In the genomic region with DNA sequence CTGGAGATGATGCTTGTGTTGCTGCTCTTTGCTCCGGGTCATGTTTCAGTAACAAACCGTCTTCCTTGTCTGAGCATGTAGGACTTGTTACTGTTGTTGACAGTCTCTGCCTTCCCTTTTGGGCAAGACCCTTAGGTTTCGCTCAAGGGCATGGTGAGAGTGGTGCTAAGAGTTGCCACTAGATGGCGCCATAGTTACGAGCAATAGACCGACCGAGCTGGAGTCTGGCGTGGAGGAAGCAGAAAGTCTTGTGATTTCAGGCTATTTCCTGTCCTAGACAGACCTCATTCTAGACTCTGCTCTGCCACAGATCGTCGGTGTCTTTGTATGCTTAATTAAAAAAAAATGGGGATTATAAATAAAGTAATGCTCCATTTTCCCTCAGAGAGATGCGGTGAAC, we compare ENCODE assay signal across 9 mouse cellular contexts. TPM values are rescaled to one million over a fixed set of nuclear protein-coding genes. Genes with fewer than 3 reads are reported as not detected.
DNase-seq lines count a peak whose midpoint lies in the region; ATAC-seq and TF ChIP-seq lines count a peak whose summit lies in the region.
"Had no signal": no experiment of that assay in that cellular context is flagged by ENCODE, and none has a peak within 500 bp of the region (broad histone marks: within the 10 kb centered on the region; RNA-seq: fewer than 3 reads in every experiment).

No protein-coding gene starts in this region.

- H3K4me1 ChIP-seq in bone marrow, adult 2 months (ENCODE audit: control insufficient read depth, insufficient read depth, low read length), result no peaks in the 10 kb centered on the region
- no peaks in the 10 kb centered on the region for H3K4me1 ChIP-seq in embryonic facial prominence, embryonic 14.5 days (ENCODE audit: control insufficient read depth, insufficient read depth, low read length)
- H3K4me1 ChIP-seq in heart, embryonic 10.5 days, result no peaks in the 10 kb centered on the region
- no peaks in the 10 kb centered on the region for H3K4me1 ChIP-seq in lung, adult 2 months (ENCODE audit: control insufficient read depth, insufficient read depth, low read length)

- H3K36me3 ChIP-seq in embryonic facial prominence, embryonic 14.5 days (ENCODE audit: control insufficient read depth, insufficient read depth, low read length), result no peaks in the 10 kb centered on the region
- H3K36me3 ChIP-seq in heart, embryonic 10.5 days, result no peaks in the 10 kb centered on the region

- TF ChIP-seq POLR2A in bone marrow, adult 2 months (IDR thresholded peaks at IDR 0.05; ENCODE audit: borderline replicate concordance, control insufficient read depth, low read depth, low read length), result no peak
- no peak for TF ChIP-seq POLR2A in lung, adult 2 months (IDR thresholded peaks at IDR 0.05; ENCODE audit: borderline replicate concordance, extremely low read depth, low read depth, low read length)

- H3K9me3 ChIP-seq in embryonic facial prominence, embryonic 14.5 days (ENCODE audit: control insufficient read depth, low read length), result no peaks in the 10 kb centered on the region
- H3K9me3 ChIP-seq in heart, embryonic 10.5 days, result no peaks in the 10 kb centered on the region

- H3K9ac ChIP-seq in embryonic facial prominence, embryonic 14.5 days (ENCODE audit: low read depth, low read length), result no peak overlapping the region

- H3K4me2 ChIP-seq in embryonic facial prominence, embryonic 14.5 days (ENCODE audit: low read depth, low read length), result peak overlapping the region; percentile 20; the same call in 1 of the 2 replicates

- DNase-seq in CD8-positive naive resting alpha-beta T cell, adult 2 months (ENCODE audit: low read depth in 2 of 2, low spot score in 2 of 2), result peak; percentile 51 to 58
- DNase-seq in embryonic facial prominence, embryonic 14.5 days (ENCODE audit: low spot score), result peak; percentile 88
- DNase-seq in heart, embryonic 10.5 days (ENCODE audit: low spot score), result peak; percentile 86
- peak; percentile 84 to 86 for DNase-seq in kidney, postnatal 4 days
- DNase-seq in lung, adult 2 months, result peak; percentile 44
- DNase-seq in ovary, adult 18-20 months (ENCODE audit: low spot score), result peak; percentile 13
- DNase-seq in thymus, postnatal 0 days (ENCODE audit: low spot score), result peak; percentile 84

- 8% methylated on average over 11 of the region's 11 CpGs for WGBS in bone marrow, adult 2 months
- WGBS in embryonic facial prominence, embryonic 14.5 days, result 9% methylated on average over 11 of the region's 11 CpGs
- WGBS in heart, embryonic 10.5 days, result 12% methylated on average over 11 of the region's 11 CpGs
- WGBS in lung, adult 2 months, result 7% methylated on average over 11 of the region's 11 CpGs

- no peak overlapping the region for H3K4me3 ChIP-seq in bone marrow, adult 2 months (replicated peaks; ENCODE audit: control insufficient read depth, low read depth, low read length)
- no peak overlapping the region for H3K4me3 ChIP-seq in embryonic facial prominence, embryonic 14.5 days (ENCODE audit: low read depth, low read length)
- H3K4me3 ChIP-seq in heart, embryonic 10.5 days, result no peak overlapping the region
- H3K4me3 ChIP-seq in lung, adult 2 months (replicated peaks; ENCODE audit: extremely low read depth, low read depth, low read length), result no peak overlapping the region

- H3K27ac ChIP-seq in bone marrow, adult 2 months (ENCODE audit: control insufficient read depth, insufficient read depth, low read depth, low read length, poor library complexity), result no peak overlapping the region
- H3K27ac ChIP-seq in embryonic facial prominence, embryonic 14.5 days (replicated peaks; ENCODE audit: low read depth, low read length), result no peak overlapping the region
- H3K27ac ChIP-seq in heart, embryonic 10.5 days, result no peak overlapping the region

- TF ChIP-seq CTCF in bone marrow, adult 2 months (IDR thresholded peaks at IDR 0.05; ENCODE audit: control insufficient read depth, insufficient read depth, low read length), result peak; percentile 86
- TF ChIP-seq CTCF in lung, adult 2 months (IDR thresholded peaks at IDR 0.05; ENCODE audit: insufficient read depth, low read length), result peak; percentile 94

- H3K27me3 ChIP-seq in embryonic facial prominence, embryonic 14.5 days (replicated peaks; ENCODE audit: control insufficient read depth, insufficient read depth, low read length), result no peaks in the 10 kb centered on the region
- H3K27me3 ChIP-seq in heart, embryonic 10.5 days (ENCODE audit: insufficient read depth, poor library complexity, severe bottlenecking), result no peaks in the 10 kb centered on the region

- peak; percentile 79; the same call in 1 of the 2 replicates for ATAC-seq in embryonic facial prominence, embryonic 14.5 days (ENCODE audit: low read depth)

RNA-seq across cellular contexts. Expression of gene Tmem233, which starts 40.3 kb away (rescaled TPM):
- polyA plus RNA-seq in bone marrow, adult 2 months (2011; ENCODE audit: insufficient read depth, insufficient read length, low replicate concordance, missing spikeins), result not detected in 2 replicates
- 0.10 and 0.26 TPM in 2 replicates for polyA plus RNA-seq in embryonic facial prominence, embryonic 14.5 days (2014; fragmentation: Nextera tagmentation; extraction: Ambion mirVana)
- not detected in 2 replicates for polyA plus RNA-seq in heart, embryonic 10.5 days (2016; fragmentation: Nextera tagmentation; extraction: Ambion mirVana)
- polyA plus RNA-seq in lung, adult 2 months (2012; rRNA removed), result 0.12 and 0.69 TPM in 2 replicates
- not detected in 2 replicates for polyA plus RNA-seq in thymus, postnatal 0 days (2015; fragmentation: Nextera tagmentation; extraction: Ambion mirVana)
- polyA plus RNA-seq: heart, embryonic 14.5 days had no signal

Comparison
In these comparisons a context has a peak if more than half of its experiments do, and no peak if none do; other contexts are left out.
1. DNase-seq: peak in every context shown above with its lines; median percentile 88 in embryonic facial prominence, embryonic 14.5 days; 86 in heart, embryonic 10.5 days; 85 in kidney, postnatal 4 days; 84 in thymus, postnatal 0 days; 54 in CD8-positive naive resting alpha-beta T cell, adult 2 months; 44 in lung, adult 2 months; 13 in ovary, adult 18-20 months.